In genomic region chr2:70672476-70672875, GRCm38 (mm10) we compare ENCODE assay signal across 19 mouse cellular contexts. TPM values are rescaled to one million over a fixed set of nuclear protein-coding genes. Genes with fewer than 3 reads are reported as not detected.
"Had no signal": no experiment of that assay in that cellular context is flagged by ENCODE, and none has a peak within 500 bp of the region (broad histone marks: within the 10 kb centered on the region; RNA-seq: fewer than 3 reads in every experiment).

No protein-coding gene starts in this region.

- H3K27ac ChIP-seq: liver, embryonic 15.5 days; lung, embryonic 15.5 days; macrophage; midbrain, embryonic 13.5 days; midbrain, embryonic 15.5 days; neural tube, embryonic 12.5 days; stomach, embryonic 15.5 days; stomach, postnatal 0 days had no signal

- DNase-seq: liver, postnatal 0 days; lung, adult 2 months; lung, postnatal 14 days; lung, postnatal 36 days; thymus, adult 18-20 months; thymus, postnatal 14 days; thymus, postnatal 36 days had no signal

- H3K4me3 ChIP-seq: liver, embryonic 15.5 days; lung, embryonic 15.5 days; megakaryocyte, embryonic 14.5 days; midbrain, embryonic 13.5 days; midbrain, embryonic 15.5 days; neural tube, embryonic 12.5 days; stomach, embryonic 15.5 days had no signal

RNA-seq across cellular contexts. Expression of gene Gm26558, which starts 10.6 kb away (rescaled TPM):
- total RNA-seq: megakaryocyte progenitor cell, adult 5-6 weeks; monocyte, adult 5-6 weeks; neutrophil, adult 5-6 weeks had no signal
- polyA plus RNA-seq: macrophage had no signal
